Mouse (Mus musculus): Measurements from ENCODE around the gene Tlr2. TPM values are rescaled to one million over a fixed set of nuclear protein-coding genes. Genes with fewer than 3 reads are reported as not detected.
A peak's percentile ranks its signal among the peaks of the same experiment; 100 is the strongest.

Gene Tlr2
- polyA plus RNA-seq, 1 experiment from 2014 or later = 2.7 TPM

DNA sequence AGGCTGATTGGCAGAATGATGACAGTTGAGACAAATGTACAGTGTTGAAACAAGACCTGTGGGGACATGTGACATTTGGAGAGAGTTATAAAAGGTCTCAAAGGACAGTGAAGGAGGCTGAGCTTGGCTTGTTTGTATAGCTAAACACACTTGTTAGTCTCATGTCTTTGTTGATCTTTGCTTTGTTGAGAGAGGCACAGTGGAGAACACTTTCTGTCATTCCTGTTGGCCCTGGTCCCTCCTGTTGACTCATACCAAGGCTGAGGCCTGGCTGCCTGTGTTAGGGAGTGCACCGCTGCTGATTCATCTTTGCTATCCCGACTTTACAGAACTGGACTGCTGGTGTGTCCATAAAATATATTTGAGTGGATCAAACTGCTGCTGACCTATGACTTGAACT is 23.6 kb upstream of the Tlr2 start:
- WGBS (ENCODE audit: insufficient replicate concordance) = 57% methylated on average over 2 of the region's 2 CpGs
- no peak for ATAC-seq (ENCODE audit: low read depth)

DNA sequence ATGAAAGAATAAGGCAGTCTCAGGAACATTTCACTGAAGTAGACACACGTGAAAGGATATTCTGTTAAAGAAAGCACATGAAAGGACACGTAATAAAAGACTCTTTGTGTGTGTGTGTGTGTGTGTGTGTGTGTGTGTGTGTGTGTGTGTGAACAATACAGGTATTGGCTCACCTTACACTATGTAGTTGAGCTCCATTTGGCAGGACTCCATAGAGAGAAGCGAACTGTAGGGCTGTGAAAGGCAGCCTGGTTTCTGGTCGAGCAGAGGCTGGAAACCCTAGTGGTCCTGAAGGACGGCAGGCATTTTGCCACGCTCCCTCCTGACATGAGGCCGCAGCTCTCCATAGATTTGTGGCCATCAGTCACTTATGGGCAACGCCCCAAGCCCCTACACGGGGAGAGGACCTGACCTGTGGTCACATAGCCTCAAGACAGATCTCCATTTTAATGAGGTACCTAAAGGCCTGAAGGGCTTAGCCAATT is 22.5 kb upstream of the Tlr2 start:
- no peaks in the 10 kb centered on the region for H3K27me3 ChIP-seq
- no peaks in the 10 kb centered on the region for H3K9me3 ChIP-seq (replicated peaks)
- H3K4me1 ChIP-seq (replicated peaks) = no peaks in the 10 kb centered on the region; the same call in 1 of the 2 replicates
- no peak for DNase-seq
- no peak overlapping the region for H3K4me2 ChIP-seq
- H3K27ac ChIP-seq = no peak overlapping the region
- H3K36me3 ChIP-seq = no peaks in the 10 kb centered on the region
- no peak for ATAC-seq (ENCODE audit: low read depth)
- H3K4me3 ChIP-seq (replicated peaks) = no peak overlapping the region
- no peak overlapping the region for H3K9ac ChIP-seq
- WGBS (ENCODE audit: insufficient replicate concordance) = 65% methylated on average over 9 of the region's 9 CpGs

More for the DNA sequence above, 23.6 kb upstream of the Tlr2 start:
- H3K36me3 ChIP-seq = no peaks in the 10 kb centered on the region
- DNase-seq = no peak
- H3K9ac ChIP-seq = no peak overlapping the region
- no peaks in the 10 kb centered on the region for H3K9me3 ChIP-seq (replicated peaks)
- no peaks in the 10 kb centered on the region; the same call in 1 of the 2 replicates for H3K4me1 ChIP-seq (replicated peaks)
- H3K4me2 ChIP-seq = no peak overlapping the region
- H3K27ac ChIP-seq = no peak overlapping the region
- no peak overlapping the region for H3K4me3 ChIP-seq (replicated peaks)
- H3K27me3 ChIP-seq = no peaks in the 10 kb centered on the region

DNA sequence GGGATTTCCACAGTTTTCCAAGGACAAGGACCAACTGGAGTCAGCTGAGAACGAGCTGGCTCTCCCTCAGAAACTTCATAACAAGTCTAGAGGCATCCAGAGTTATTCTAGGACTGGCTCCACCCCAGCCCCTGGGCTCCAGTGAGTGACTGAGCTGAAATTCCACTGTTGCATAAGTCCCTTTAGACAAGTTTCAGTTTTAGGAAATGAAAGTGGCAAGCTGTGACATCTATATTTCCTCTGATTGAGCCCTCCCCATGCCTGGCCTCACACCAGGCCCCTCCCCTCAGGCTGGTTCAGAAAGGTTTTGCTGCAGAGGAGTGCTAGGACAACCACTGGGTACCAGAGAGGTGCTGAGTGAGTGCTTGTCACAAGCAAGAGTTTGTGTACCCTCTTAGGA is 21.4 kb upstream of the Tlr2 start:
- ATAC-seq (ENCODE audit: low read depth) = peak; percentile 74
- Histone ChIP-seq H3K9me3 (replicated peaks) (no peaks in the 10 kb centered on the region), H3K27me3 (no peaks in the 10 kb centered on the region), H3K36me3 (no peaks in the 10 kb centered on the region), H3K4me3 (replicated peaks) (no peak overlapping the region), H3K9ac (no peak overlapping the region), H3K4me2 (no peak overlapping the region), H3K27ac (peak overlapping the region; percentile 39; the same call in 1 of the 2 replicates), H3K4me1 (replicated peaks) (no peaks in the 10 kb centered on the region; the same call in 1 of the 2 replicates)
- 8% methylated on average over 1 of the region's 1 CpGs for WGBS (ENCODE audit: insufficient replicate concordance)
- peak; percentile 9 for DNase-seq

DNA sequence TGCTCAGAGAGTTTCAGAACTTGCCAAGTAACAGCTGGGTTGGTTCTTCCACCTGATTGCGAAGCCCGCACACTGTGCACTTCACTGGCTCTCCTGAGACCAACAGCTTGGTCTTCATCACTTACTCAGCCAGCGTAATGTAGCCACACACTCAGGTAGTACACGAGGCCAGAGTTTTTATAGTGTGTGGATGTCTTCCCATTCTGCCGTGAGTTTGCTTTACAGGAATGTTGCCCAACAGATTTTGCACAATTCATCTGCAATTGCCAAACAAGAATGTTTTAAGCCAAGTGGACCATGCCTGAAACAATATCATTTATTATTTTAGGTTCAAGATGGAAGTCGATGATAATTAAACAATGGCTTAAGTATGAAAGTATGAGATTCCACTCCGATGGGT is 18.0 kb upstream of the Tlr2 start:
- DNase-seq (no peak), ATAC-seq (ENCODE audit: low read depth) (no peak)
- Histone ChIP-seq H3K4me2 (no peak overlapping the region), H3K9ac (no peak overlapping the region), H3K9me3 (replicated peaks) (no peaks in the 10 kb centered on the region), H3K4me1 (replicated peaks) (no peaks in the 10 kb centered on the region; the same call in 1 of the 2 replicates), H3K4me3 (replicated peaks) (no peak overlapping the region), H3K27ac (no peak overlapping the region), H3K36me3 (no peaks in the 10 kb centered on the region), H3K27me3 (no peaks in the 10 kb centered on the region)
- 74% methylated on average over 7 of the region's 7 CpGs for WGBS (ENCODE audit: insufficient replicate concordance)

DNA sequence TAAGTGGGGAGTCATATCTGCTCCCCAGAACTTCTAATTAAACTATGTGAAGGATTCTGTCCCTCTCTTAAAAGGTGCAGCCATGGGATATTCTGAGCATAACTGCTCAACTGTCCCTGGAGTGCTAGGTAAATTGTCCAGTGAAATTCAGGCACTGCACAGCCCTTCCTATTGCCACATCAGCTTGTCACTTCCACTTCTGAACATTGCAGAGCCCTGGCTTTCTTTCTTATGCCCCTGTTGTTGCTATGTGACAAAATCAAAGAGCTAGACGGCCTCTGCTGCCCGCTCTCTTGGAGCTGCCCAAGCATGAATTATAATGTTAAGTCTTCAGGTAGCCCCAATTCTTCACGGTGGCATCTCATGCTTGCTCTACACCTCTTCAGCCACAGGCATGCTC is 17.5 kb upstream of the Tlr2 start:
- H3K4me1 ChIP-seq (replicated peaks) = no peaks in the 10 kb centered on the region; the same call in 1 of the 2 replicates
- no peak overlapping the region for H3K9ac ChIP-seq
- no peaks in the 10 kb centered on the region for H3K36me3 ChIP-seq
- H3K27me3 ChIP-seq = no peaks in the 10 kb centered on the region
- no peak overlapping the region for H3K4me2 ChIP-seq
- H3K9me3 ChIP-seq (replicated peaks) = no peaks in the 10 kb centered on the region
- WGBS (ENCODE audit: insufficient replicate concordance) = 71% methylated on average over 3 of the region's 3 CpGs
- no peak overlapping the region for H3K4me3 ChIP-seq (replicated peaks)
- no peak for ATAC-seq (ENCODE audit: low read depth)
- no peak overlapping the region for H3K27ac ChIP-seq
- no peak for DNase-seq

DNA sequence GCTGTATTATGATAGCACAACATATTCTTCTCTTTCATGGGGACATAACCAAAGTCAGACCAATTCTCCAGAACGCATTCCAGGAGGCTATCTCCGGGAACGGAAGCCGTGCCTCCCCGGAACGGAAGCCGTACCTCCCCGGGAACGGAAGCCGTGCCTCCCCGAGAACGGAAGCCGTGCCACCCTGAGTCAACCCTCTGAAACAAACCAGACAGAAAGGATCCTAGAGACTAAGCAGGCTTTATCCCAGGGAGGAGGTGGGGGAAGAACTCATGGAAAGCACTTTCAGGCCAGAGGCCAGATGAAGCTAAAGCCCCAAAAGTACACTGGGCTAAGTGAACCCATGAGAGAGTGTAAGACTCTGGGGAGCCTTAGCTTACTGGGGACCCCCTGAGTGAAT is 16.1 kb upstream of the Tlr2 start:
- Histone ChIP-seq H3K9ac (no peak overlapping the region), H3K4me1 (replicated peaks) (no peaks in the 10 kb centered on the region), H3K4me3 (replicated peaks) (no peak overlapping the region), H3K27ac (no peak overlapping the region), H3K9me3 (replicated peaks) (no peaks in the 10 kb centered on the region), H3K36me3 (no peaks in the 10 kb centered on the region), H3K4me2 (no peak overlapping the region), H3K27me3 (no peaks in the 10 kb centered on the region)
- ATAC-seq (ENCODE audit: low read depth) = no peak
- no peak for DNase-seq
- 82% methylated on average over 13 of the region's 13 CpGs for WGBS (ENCODE audit: insufficient replicate concordance)

DNA sequence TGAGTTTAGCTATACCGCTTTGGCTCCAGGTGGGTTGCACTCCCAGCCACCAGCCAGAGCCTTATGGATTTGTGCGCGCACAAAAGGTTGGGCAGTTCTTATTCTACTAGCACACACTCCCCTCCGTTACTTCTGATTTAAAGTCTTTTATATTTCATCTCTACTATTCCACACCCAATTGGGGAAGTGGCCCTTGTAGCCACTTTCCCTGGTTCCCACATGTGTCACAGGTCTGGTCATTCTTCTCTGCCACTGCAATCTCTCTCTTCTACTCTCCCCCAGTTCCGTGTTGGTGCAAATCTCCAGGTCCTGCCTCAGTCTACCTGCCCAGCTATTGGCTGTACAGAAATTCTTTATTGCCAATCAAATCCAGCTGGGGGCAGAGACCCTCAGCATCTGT is 14.1 kb upstream of the Tlr2 start:
- H3K9ac ChIP-seq = no peak overlapping the region
- no peaks in the 10 kb centered on the region for H3K4me1 ChIP-seq (replicated peaks)
- no peaks in the 10 kb centered on the region for H3K27me3 ChIP-seq
- no peak overlapping the region for H3K4me2 ChIP-seq
- H3K27ac ChIP-seq = no peak overlapping the region
- no peaks in the 10 kb centered on the region for H3K9me3 ChIP-seq (replicated peaks)
- DNase-seq (no peak), ATAC-seq (ENCODE audit: low read depth) (no peak)
- H3K36me3 ChIP-seq = no peaks in the 10 kb centered on the region
- 77% methylated on average over 5 of the region's 5 CpGs for WGBS (ENCODE audit: insufficient replicate concordance)
- H3K4me3 ChIP-seq (replicated peaks) = no peak overlapping the region

DNA sequence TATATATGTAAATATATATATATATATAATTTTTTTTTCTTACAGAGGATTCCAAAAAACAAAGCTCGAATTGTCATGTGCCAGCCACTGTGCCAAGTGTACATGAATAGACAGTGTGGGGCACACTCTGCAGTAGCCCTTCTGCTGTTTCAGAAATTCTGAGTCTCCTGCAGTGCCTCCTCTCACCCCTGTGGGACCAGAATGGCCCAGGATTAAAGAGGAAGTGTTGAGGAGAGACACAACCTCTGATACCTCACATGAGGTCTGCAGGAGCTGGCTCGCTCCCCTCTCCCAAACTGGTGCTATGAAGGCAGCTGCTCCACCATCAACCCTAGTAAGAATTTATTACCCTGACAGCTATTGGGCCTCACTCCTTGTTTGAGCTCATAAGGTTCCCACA is 7.8 kb upstream of the Tlr2 start:
- ATAC-seq (ENCODE audit: low read depth) (no peak), DNase-seq (no peak)
- no peak overlapping the region for H3K27ac ChIP-seq
- no peak overlapping the region for H3K9ac ChIP-seq
- 40% methylated on average over 2 of the region's 2 CpGs for WGBS (ENCODE audit: insufficient replicate concordance)
- no peak overlapping the region for H3K4me3 ChIP-seq (replicated peaks)
- no peaks in the 10 kb centered on the region for H3K4me1 ChIP-seq (replicated peaks)
- H3K4me2 ChIP-seq = no peak overlapping the region
- H3K9me3 ChIP-seq (replicated peaks) = no peaks in the 10 kb centered on the region
- H3K36me3 ChIP-seq = no peaks in the 10 kb centered on the region
- H3K27me3 ChIP-seq = no peaks in the 10 kb centered on the region

DNA sequence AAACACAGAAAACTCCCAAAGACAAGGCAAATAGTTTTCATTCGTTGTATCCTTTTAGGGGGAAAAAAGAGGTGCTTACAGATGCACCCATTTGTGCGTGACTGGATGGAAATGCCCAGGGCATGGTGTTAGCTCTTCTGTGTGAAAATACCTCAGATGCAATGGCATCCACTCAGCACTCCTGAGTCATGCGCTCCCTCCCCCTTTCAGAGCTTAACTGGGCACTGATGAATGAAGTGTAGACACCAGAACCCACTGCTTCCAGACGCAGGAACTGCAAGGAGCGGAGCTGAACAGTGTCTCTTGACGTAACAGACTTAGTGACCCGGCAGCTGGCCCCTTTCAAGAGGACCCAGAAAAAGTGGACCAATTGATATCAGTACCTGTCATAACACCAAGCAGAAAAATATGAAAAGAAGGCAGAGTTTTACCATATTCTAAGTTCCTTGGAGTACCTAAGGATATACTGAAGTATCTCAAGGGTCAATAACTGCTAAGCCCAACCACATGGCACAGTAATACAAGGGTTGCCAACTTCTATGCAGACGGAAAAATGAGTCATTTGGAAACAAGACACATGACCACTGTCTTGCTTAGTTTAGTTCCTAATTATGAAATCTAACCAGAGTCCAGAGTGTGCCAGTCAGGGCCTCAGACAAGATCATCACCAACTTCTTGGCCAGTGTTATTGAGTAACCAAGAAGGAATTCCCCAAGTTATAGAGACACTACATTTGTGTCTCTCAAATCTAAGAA is 3.4 kb upstream of the Tlr2 start:
- H3K9me3 ChIP-seq (replicated peaks) = no peaks in the 10 kb centered on the region
- WGBS (ENCODE audit: insufficient replicate concordance) = 57% methylated on average over 8 of the region's 8 CpGs
- ATAC-seq (ENCODE audit: low read depth) (no peak), DNase-seq (no peak)
- H3K4me1 ChIP-seq (replicated peaks) = peaks cover 18% of the 10 kb centered on the region
- no peak overlapping the region for H3K9ac ChIP-seq
- no peak overlapping the region for H3K4me3 ChIP-seq (replicated peaks)
- H3K4me2 ChIP-seq = no peak overlapping the region
- no peaks in the 10 kb centered on the region for H3K36me3 ChIP-seq
- H3K27me3 ChIP-seq = peaks cover 11% of the 10 kb centered on the region
- H3K27ac ChIP-seq = no peak overlapping the region

DNA sequence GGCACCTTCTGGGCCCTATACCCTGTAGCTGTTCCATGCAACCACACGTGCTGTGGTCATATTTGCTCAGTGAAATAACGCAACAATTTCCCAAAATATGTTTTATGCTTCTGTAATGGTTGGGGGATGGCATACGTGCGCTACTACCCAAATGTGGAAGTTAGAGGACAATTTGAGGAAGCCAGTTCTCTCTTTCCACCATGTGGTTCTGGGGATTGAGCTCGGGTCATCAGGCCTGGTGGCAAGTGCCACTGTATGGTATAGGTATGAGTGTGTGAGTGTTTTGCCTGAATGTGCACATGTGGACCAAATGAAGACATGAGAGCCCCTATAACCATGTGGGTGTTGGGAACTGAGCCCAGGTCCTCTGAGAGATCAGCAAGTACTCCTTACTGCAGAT is 2.1 kb downstream of the Tlr2 start:
- Histone ChIP-seq H3K4me2 (no peak overlapping the region), H3K9ac (no peak overlapping the region), H3K36me3 (no peaks in the 10 kb centered on the region), H3K27ac (no peak overlapping the region), H3K4me1 (replicated peaks) (peaks cover 18% of the 10 kb centered on the region), H3K27me3 (peaks cover 11% of the 10 kb centered on the region), H3K4me3 (replicated peaks) (no peak overlapping the region), H3K9me3 (replicated peaks) (no peaks in the 10 kb centered on the region)
- no peak for ATAC-seq (ENCODE audit: low read depth)
- DNase-seq = no peak
- 55% methylated on average over 5 of the region's 5 CpGs for WGBS (ENCODE audit: insufficient replicate concordance)

DNA sequence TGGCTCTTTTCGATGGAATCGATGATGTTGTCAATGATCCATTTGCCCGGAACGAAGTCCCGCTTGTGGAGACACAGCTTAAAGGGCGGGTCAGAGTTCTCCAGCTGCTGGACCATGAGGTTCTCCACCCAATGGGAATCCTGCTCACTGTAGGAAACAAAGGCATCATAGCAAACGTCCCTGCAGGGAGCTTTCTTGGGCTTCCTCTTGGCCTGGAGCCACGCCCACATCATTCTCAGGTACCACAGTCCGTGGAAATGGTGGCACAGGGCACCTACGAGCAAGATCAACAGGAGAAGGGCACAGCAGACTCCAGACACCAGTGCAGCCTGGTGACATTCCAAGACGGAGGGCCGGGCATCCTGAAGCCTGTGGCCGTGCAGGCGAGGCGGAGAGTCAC is 4.9 kb downstream of the Tlr2 start:
- no peak for DNase-seq
- Histone ChIP-seq H3K27me3 (peaks cover 9% of the 10 kb centered on the region), H3K9ac (no peak overlapping the region), H3K9me3 (replicated peaks) (no peaks in the 10 kb centered on the region), H3K36me3 (no peaks in the 10 kb centered on the region), H3K27ac (no peak overlapping the region), H3K4me1 (replicated peaks) (peaks cover 4% of the 10 kb centered on the region), H3K4me2 (no peak overlapping the region), H3K4me3 (replicated peaks) (no peak overlapping the region)
- 73% methylated on average over 15 of the region's 15 CpGs for WGBS (ENCODE audit: insufficient replicate concordance)
- ATAC-seq (ENCODE audit: low read depth) = no peak

DNA sequence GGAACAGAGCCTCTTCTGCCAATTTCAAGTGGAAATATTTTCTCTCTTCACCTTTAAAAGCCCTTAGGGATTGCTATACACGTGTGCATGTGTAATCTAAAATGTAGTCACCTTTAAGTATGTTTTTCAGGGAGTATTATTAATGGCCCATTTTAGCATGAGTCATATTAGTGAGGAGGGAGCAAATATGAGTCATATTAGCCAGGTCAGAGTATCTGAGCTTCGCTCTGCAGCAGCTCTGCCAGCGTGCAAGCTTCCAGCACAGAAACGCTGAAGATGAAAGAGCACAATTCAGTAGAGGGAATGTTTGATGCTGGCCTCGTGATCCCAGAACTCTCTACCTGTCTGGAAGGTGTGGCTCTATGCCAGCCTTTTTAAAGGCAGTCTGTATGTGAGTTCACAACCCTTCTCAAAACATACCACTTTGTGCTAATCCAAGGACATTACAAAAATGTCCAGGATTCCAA is 13.4 kb downstream of the Tlr2 start:
- ATAC-seq (ENCODE audit: low read depth) (no peak), DNase-seq (no peak)
- Histone ChIP-seq H3K9ac (no peak overlapping the region), H3K4me2 (no peak overlapping the region), H3K27me3 (no peaks in the 10 kb centered on the region), H3K9me3 (replicated peaks) (no peaks in the 10 kb centered on the region), H3K4me3 (replicated peaks) (no peak overlapping the region), H3K27ac (no peak overlapping the region), H3K4me1 (replicated peaks) (no peaks in the 10 kb centered on the region), H3K36me3 (no peaks in the 10 kb centered on the region)
- WGBS (ENCODE audit: insufficient replicate concordance) = 57% methylated on average over 5 of the region's 5 CpGs
